Mouse (Mus musculus): ENCODE data around the gene Acp2. TPM values are rescaled to one million over a fixed set of nuclear protein-coding genes. Genes with fewer than 3 reads are reported as not detected.
A peak's percentile ranks its signal among the peaks of the same experiment; 100 is the strongest.

Acp2 gene
- polyA plus RNA-seq, 1 experiment from 2014 or later = 34.6 TPM

DNA sequence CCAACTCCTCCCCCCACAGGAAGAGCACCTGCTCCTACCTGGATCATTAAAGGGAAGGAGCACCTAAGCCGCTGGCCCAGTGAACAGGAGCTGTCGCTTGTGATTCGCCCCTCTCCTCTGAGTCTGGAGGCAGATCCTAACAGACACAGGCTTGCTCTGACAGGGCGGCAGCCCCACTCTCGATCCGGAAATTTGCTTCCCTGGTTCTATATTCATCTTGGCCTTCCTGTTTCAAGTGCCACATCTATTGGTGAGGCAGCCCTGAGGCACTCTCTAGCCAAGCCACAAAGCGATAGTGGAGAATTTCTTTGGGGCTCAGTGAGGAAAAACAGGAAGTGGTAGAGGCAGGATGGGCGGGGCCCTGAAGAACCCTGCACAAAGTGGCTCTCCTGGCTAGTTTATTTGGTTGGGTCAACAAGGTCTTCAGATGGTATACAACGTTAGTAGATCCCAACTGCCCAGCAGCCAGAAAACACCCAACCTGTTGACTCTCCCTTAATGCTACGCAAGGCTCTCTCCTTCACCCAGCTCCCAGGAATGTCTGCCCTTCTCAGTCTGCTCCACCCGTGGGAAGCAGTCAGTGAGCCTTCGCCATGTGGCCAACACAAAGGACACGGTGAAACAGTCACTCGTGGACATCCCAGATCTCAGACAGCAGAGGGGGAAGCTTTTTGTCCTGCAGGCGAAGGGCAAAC, 18.8 kb upstream of the Acp2 start, which contains the start of gene Madd:
Madd (minus strand) TSS at position 127 of the 695 bp plus-strand sequence.
- WGBS = 64% methylated on average over 15 of the region's 15 CpGs
- DNase-seq (ENCODE audit: low spot score, missing footprints) = no peak
- ATAC-seq (ENCODE audit: low FRiP score) = peak; percentile 0; the same call in 1 of the 2 replicates
- peaks cover 17% of the 10 kb centered on the region for H3K4me1 ChIP-seq (ENCODE audit: control insufficient read depth, insufficient read depth, low read length)
- peak within 1 kb of the TSS; percentile 71 for H3K27ac ChIP-seq (ENCODE audit: low read depth, low read length)
- peak within 1 kb of the TSS; percentile 79 for H3K9ac ChIP-seq (ENCODE audit: low read length)
- peak within 1 kb of the TSS; percentile 75 for H3K4me2 ChIP-seq
- peak within 1 kb of the TSS; percentile 91 for H3K4me3 ChIP-seq (ENCODE audit: low read depth, low read length)
- no peaks in the 10 kb centered on the region for H3K27me3 ChIP-seq (ENCODE audit: control insufficient read depth, insufficient read depth, low read length)
- H3K36me3 ChIP-seq (ENCODE audit: control insufficient read depth, insufficient read depth, low read length) = no peaks in the 10 kb centered on the region
- no peaks in the 10 kb centered on the region for H3K9me3 ChIP-seq (ENCODE audit: control insufficient read depth, low read length)

DNA sequence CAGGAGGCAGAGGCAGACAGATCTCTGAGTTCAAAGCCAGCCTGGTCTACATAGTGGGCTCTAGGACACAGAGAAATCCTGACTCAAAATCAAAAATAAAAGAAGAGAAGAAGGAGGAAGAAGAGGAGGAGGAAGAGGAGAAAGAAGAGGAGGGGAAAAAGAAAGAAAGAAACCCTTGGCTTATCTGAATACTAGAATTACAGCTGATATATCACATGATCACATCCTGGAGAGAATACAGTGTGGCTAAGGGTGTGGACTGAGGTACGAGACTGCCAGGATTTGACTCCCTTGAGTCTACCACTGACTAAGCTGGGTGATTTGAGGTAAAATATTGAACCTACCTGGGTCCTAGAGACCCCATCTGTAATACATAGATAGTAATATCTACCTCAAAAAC, 16.5 kb upstream of the Acp2 start:
- H3K4me2 ChIP-seq = no peak overlapping the region
- no peaks in the 10 kb centered on the region for H3K9me3 ChIP-seq (ENCODE audit: control insufficient read depth, low read length)
- no peaks in the 10 kb centered on the region for H3K36me3 ChIP-seq (ENCODE audit: control insufficient read depth, insufficient read depth, low read length)
- H3K9ac ChIP-seq (ENCODE audit: low read length) = no peak overlapping the region
- no peak overlapping the region for H3K27ac ChIP-seq (ENCODE audit: low read depth, low read length)
- no peaks in the 10 kb centered on the region for H3K27me3 ChIP-seq (ENCODE audit: control insufficient read depth, insufficient read depth, low read length)
- no peak for DNase-seq (ENCODE audit: low spot score, missing footprints)
- ATAC-seq (ENCODE audit: low FRiP score) = no peak
- 73% methylated on average over 1 of the region's 1 CpGs for WGBS
- H3K4me1 ChIP-seq (ENCODE audit: control insufficient read depth, insufficient read depth, low read length) = peaks cover 10% of the 10 kb centered on the region
- H3K4me3 ChIP-seq (ENCODE audit: low read depth, low read length) = no peak overlapping the region

DNA sequence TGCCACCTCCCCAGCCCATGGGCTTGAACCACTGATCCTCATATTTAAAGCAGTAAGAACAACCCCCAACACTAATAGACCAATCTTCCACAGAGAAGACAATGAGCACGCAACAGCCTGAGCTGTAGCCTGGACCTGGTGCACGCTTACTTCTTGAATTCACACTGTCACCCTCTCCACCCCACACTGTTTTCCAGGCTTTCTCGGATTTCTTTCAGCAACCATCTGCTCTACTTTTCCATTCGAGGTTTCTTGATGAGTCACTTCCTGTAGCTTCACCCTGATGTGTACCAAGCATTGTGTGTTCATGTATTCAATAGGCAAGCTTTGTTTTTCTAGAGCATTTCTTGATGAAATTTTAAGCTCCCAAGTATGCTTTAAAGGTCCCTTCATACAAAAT, 15.3 kb upstream of the Acp2 start:
- DNase-seq (ENCODE audit: low spot score, missing footprints) (no peak), ATAC-seq (ENCODE audit: low FRiP score) (no peak)
- H3K9me3 ChIP-seq (ENCODE audit: control insufficient read depth, low read length) = no peaks in the 10 kb centered on the region
- H3K4me1 ChIP-seq (ENCODE audit: control insufficient read depth, insufficient read depth, low read length) = peaks cover 3% of the 10 kb centered on the region; the same call in 1 of the 2 replicates
- H3K27ac ChIP-seq (ENCODE audit: low read depth, low read length) = no peak overlapping the region
- H3K27me3 ChIP-seq (ENCODE audit: control insufficient read depth, insufficient read depth, low read length) = no peaks in the 10 kb centered on the region
- no peak overlapping the region for H3K4me2 ChIP-seq
- no peaks in the 10 kb centered on the region for H3K36me3 ChIP-seq (ENCODE audit: control insufficient read depth, insufficient read depth, low read length)
- no peak overlapping the region for H3K4me3 ChIP-seq (ENCODE audit: low read depth, low read length)
- WGBS = 79% methylated on average over 4 of the region's 4 CpGs
- no peak overlapping the region for H3K9ac ChIP-seq (ENCODE audit: low read length)

DNA sequence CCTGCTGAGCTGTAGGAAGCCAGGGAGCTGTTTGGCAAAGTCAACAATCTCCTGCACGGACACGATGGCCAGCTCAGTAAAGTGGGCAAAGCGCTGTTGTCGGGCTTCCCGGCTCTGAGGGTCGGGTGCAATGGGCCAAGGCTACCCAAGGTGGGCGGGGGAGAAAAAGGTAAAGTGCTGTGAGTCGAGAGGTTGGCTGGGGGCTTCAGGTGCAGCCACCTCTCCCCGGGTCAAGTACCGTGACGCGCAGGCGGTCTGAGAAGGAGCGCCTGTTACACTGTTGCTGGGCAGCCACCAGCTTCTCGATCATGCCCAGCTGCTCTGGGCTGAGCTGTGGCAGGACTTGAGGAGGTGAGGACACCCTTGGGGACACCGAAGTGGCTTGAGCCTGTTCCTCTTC, 12.2 kb upstream of the Acp2 start:
- DNase-seq (ENCODE audit: low spot score, missing footprints) = no peak
- Histone ChIP-seq H3K27ac (ENCODE audit: low read depth, low read length) (no peak overlapping the region), H3K4me1 (ENCODE audit: control insufficient read depth, insufficient read depth, low read length) (0 out of 2 replicates have a peak, but pooled peaks cover 3% of the 10 kb centered on the region), H3K4me3 (ENCODE audit: low read depth, low read length) (no peak overlapping the region), H3K4me2 (no peak overlapping the region), H3K27me3 (ENCODE audit: control insufficient read depth, insufficient read depth, low read length) (no peaks in the 10 kb centered on the region), H3K36me3 (ENCODE audit: control insufficient read depth, insufficient read depth, low read length) (no peaks in the 10 kb centered on the region), H3K9ac (ENCODE audit: low read length) (no peak overlapping the region), H3K9me3 (ENCODE audit: control insufficient read depth, low read length) (no peaks in the 10 kb centered on the region)
- WGBS = 88% methylated on average over 16 of the region's 16 CpGs
- no peak for ATAC-seq (ENCODE audit: low FRiP score)

DNA sequence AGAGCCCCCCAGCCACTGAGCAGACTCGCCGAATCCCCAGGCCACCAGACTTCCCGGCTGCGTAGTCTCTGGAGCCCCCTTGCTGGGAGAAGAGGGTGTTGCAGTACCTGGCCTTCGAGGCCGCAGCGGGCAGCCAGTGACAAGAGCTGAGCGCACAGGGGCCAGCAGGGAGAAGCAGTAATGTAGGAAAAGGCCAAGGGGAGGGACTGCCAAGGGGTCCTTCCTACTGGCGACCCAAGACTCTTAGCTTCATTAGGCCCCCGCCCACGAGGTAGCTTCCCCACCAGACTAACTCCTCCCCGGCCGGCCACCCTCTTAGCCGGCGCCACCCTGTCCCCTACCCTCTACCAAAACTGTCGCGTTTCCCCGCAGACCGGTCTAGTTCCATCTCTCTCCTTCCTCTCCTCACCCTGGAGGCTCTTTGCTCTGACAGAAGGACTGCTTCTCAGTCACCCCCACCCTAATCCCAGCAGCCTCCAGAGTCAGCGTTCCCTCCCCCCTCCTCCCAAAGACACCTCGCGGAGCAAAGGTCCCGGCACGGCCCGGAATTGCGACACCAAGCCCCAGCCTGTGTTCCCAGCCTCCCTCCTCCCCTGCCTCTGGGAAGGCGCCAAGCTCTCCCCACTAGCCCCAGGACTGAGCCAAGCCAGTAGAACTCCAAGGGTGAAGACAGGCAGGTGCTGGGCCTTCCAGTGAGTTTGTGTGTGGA, 7.9 kb upstream of the Acp2 start:
- 2% methylated on average over 27 of the region's 27 CpGs for WGBS
- Histone ChIP-seq H3K4me2 (peak overlapping the region; percentile 46), H3K9ac (ENCODE audit: low read length) (peak overlapping the region; percentile 61), H3K27me3 (ENCODE audit: control insufficient read depth, insufficient read depth, low read length) (no peaks in the 10 kb centered on the region), H3K27ac (ENCODE audit: low read depth, low read length) (no peak overlapping the region), H3K4me3 (ENCODE audit: low read depth, low read length) (peak overlapping the region; percentile 26), H3K36me3 (ENCODE audit: control insufficient read depth, insufficient read depth, low read length) (no peaks in the 10 kb centered on the region), H3K9me3 (ENCODE audit: control insufficient read depth, low read length) (no peaks in the 10 kb centered on the region), H3K4me1 (ENCODE audit: control insufficient read depth, insufficient read depth, low read length) (0 out of 2 replicates have a peak, but pooled peaks cover 3% of the 10 kb centered on the region)
- DNase-seq (ENCODE audit: low spot score, missing footprints) (peak; percentile 95), ATAC-seq (ENCODE audit: low FRiP score) (peak; percentile 88)

DNA sequence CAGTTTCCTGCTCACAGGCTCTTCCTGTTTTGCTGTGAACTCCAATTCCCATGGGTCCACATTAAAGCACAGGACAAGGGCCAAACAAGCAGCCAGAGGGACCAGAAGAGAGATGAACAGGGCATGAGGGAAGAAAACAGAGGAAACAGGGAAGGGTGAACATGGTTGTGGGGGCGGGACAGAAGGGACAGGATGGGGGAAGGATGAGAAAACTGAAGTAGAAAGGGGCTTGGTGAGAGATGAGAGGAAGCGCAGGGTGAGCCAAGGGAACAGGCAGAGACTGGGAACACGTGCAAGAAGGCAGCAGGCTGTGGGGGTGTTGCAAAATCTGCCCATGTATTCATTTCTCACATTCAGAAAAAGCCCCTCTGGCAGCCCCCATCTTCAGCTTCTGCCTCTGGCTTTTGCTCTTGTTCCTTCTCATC, 6.1 kb upstream of the Acp2 start:
- no peak overlapping the region for H3K27ac ChIP-seq (ENCODE audit: low read depth, low read length)
- 66% methylated on average over 3 of the region's 3 CpGs for WGBS
- no peak overlapping the region for H3K4me3 ChIP-seq (ENCODE audit: low read depth, low read length)
- H3K27me3 ChIP-seq (ENCODE audit: control insufficient read depth, insufficient read depth, low read length) = no peaks in the 10 kb centered on the region
- H3K4me2 ChIP-seq = no peak overlapping the region
- H3K36me3 ChIP-seq (ENCODE audit: control insufficient read depth, insufficient read depth, low read length) = no peaks in the 10 kb centered on the region
- ATAC-seq (ENCODE audit: low FRiP score) = no peak
- no peak for DNase-seq (ENCODE audit: low spot score, missing footprints)
- peaks cover 3% of the 10 kb centered on the region; the same call in 1 of the 2 replicates for H3K4me1 ChIP-seq (ENCODE audit: control insufficient read depth, insufficient read depth, low read length)
- no peak overlapping the region for H3K9ac ChIP-seq (ENCODE audit: low read length)
- H3K9me3 ChIP-seq (ENCODE audit: control insufficient read depth, low read length) = no peaks in the 10 kb centered on the region

DNA sequence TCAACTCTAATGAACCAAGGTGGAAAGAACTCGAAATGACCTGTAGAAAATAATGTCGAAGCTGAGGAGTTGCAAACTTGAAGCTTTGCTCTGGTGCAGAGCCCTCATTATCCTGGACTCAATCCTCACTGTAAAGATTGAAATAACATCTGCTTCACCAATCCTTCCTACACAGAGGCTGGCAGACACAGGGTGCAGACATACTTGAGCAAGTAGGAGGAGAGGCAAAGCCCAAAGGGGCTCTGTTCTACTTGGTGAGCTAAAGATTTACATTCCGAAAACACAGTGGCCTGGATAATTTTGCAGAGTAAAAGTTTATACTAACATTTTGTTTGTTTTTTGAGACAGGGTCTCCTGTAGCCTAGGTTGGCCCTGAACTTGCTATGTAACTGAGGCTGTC, 3.8 kb upstream of the Acp2 start:
- H3K4me1 ChIP-seq (ENCODE audit: control insufficient read depth, insufficient read depth, low read length) = peaks cover 13% of the 10 kb centered on the region; the same call in 1 of the 2 replicates
- WGBS = 94% methylated on average over 3 of the region's 3 CpGs
- ATAC-seq (ENCODE audit: low FRiP score) (no peak), DNase-seq (ENCODE audit: low spot score, missing footprints) (no peak)
- no peak overlapping the region for H3K4me2 ChIP-seq
- H3K36me3 ChIP-seq (ENCODE audit: control insufficient read depth, insufficient read depth, low read length) = no peaks in the 10 kb centered on the region
- no peaks in the 10 kb centered on the region for H3K9me3 ChIP-seq (ENCODE audit: control insufficient read depth, low read length)
- H3K9ac ChIP-seq (ENCODE audit: low read length) = no peak overlapping the region
- no peaks in the 10 kb centered on the region for H3K27me3 ChIP-seq (ENCODE audit: control insufficient read depth, insufficient read depth, low read length)
- H3K4me3 ChIP-seq (ENCODE audit: low read depth, low read length) = no peak overlapping the region
- H3K27ac ChIP-seq (ENCODE audit: low read depth, low read length) = no peak overlapping the region

DNA sequence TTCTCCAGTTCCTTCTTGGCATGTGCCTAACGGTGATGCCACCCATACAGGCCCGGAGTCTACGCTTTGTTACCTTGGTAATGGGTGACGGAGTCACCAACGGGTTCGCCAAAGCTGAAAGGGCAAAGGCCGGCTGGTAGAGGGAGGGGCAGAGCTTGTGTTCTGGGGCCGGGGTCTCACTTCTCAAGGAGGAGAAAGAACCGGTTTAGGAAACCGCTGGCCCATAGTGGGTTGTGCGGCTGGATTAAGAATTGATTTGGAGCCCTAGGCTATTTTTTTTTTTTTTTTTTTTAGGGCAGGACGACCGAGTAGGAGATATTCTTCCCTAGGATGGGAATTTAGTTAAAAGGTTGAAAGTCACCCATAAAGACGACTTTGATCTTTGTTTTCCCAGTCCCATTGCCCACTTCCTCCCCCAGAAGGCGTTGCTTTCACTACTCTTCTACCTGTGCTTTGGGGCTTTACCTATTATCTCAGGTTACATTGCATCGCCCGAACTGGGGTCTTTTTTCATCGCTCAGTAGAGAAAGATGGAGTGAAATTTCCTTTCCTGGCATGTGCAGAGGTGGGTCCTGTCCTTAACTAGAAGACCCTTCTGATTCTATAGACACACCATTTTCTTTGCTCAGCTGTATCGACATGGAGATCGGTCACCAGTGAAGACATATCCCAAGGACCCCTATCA, 429 bp downstream of the Acp2 start:
- H3K36me3 ChIP-seq (ENCODE audit: control insufficient read depth, insufficient read depth, low read length) = peaks cover 7% of the 10 kb centered on the region
- H3K4me2 ChIP-seq = peak overlapping the region; percentile 79
- peak overlapping the region; percentile 72 for H3K4me3 ChIP-seq (ENCODE audit: low read depth, low read length)
- H3K27me3 ChIP-seq (ENCODE audit: control insufficient read depth, insufficient read depth, low read length) = no peaks in the 10 kb centered on the region
- ATAC-seq (ENCODE audit: low FRiP score) = no peak; the same call in 1 of the 2 replicates
- H3K9me3 ChIP-seq (ENCODE audit: control insufficient read depth, low read length) = no peaks in the 10 kb centered on the region
- DNase-seq (ENCODE audit: low spot score, missing footprints) = peak; percentile 84
- peaks cover 10% of the 10 kb centered on the region; the same call in 1 of the 2 replicates for H3K4me1 ChIP-seq (ENCODE audit: control insufficient read depth, insufficient read depth, low read length)
- 17% methylated on average over 20 of the region's 20 CpGs for WGBS
- H3K27ac ChIP-seq (ENCODE audit: low read depth, low read length) = peak overlapping the region; percentile 88
- peak overlapping the region; percentile 89 for H3K9ac ChIP-seq (ENCODE audit: low read length)

All from midbrain, embryonic 11.5 days (tissue).